Mouse (Mus musculus): Measurements from ENCODE around the gene Bcl2l13.

DNA sequence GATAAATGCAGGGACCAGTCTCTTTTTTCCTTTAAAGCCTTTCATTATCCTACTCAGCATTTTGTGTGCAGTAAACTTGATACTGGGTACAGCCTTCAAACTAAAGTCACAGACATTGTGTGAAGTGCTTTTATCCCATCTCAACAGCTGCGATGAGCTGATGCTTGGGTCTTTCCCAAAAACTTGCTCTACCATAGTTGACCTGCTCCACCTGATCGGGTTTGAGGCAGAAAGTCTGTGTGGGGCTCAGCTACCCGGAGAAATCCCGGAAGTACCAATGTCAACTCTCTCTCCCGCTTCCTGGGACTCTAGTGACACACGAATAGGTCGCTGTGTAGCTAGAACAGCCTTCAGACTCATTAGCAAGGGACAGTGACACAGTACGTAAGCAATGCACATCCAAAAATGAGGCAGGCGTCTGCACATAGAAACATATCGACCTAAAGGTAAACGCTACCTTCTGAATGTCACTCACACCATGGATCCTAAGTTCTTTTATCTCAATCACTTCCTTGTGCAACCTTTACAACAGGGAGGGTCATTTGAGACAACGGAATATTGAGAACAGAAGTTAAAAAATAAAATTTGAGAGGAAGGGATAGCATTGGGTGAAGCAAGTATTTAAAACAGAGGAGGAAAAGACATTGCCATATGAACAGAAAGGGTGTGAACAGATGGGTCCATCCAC, 102.9 kb downstream of the Bcl2l13 start:
- TF ChIP-seq E2F4 (IDR thresholded peaks at IDR 0.05; ENCODE audit: insufficient read depth): no peak
- no peak for TF ChIP-seq POLR2A (IDR thresholded peaks at IDR 0.05; ENCODE audit: insufficient read length, low read depth)

All from myocyte (in vitro differentiated cells).